Mouse (Mus musculus) embryo, embryonic 10 days (tissue): ENCODE results near the gene Shbg.
A peak's percentile ranks its signal among the peaks of the same experiment; 100 is the strongest.
"Not testable (repeated sequence)": the region's sequence is repeated elsewhere in the genome, so short reads cannot be mapped to it uniquely, and the experiment has no call there.

ENCODE experiments used
- DNase-seq: peaks from one replicate; pipeline ENCODE4 v3.0.0-alpha.2; 2015; ENCODE audit warnings: low spot score

The Shbg gene

DNA sequence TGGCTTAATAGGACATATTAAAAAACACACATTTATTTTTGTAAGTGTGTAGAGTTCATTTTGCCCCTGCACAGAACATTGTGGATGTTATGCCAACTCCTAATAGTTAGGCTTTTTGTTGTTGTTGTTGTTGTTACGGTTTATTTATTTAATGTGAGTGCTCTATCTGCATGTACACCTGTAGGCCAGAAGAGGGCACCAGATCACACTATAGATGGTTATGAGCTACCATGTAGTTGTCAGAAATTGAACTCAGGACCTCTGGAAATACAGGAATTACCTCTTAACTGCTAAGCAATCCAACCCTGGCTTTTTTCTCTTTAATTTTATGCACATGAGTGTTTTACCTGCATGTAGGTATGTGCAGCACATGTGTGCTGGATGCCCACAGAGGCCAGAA is 12.1 kb upstream of the Shbg start:
- peak; percentile 45 for DNase-seq

DNA sequence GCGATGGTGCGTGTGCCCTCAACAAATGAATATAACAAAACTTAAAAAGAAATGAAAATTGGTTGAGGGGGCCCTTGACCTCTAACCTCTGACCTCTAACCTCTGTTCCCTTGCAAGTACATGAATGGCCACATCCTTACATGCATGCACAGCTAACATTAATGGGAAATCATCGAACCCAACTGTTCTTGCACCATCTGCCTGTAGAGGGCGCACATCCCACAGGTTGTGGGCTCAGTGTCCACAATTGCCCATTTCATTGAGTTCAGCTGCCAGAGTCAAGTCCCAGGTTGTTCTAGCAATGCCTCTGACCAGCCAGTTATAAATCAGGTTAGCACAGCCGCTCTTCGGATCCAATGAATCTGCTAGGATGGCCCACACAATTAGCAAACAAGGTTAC is 10.6 kb upstream of the Shbg start:
- DNase-seq: peak; percentile 94

DNA sequence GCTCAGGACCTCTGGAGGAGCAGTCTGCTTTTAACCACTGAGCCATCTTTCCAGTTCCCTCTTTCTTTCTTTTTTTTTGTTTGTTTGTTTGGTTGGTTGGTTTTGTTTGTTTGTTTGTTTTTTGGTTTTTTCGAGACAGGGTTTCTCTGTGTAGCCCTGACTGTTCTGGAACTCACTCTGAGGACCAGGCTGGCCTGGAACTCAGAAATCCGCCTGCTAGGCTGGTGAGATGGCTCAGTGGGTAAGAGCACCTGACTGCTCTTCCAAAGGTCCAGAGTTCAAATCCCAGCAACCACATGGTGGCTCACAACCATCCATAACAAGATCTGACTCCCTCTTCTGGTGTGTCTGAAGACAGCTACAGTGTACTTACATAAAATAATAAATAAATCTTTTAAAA is 6.6 kb upstream of the Shbg start:
- DNase-seq: not testable (repeated sequence)

DNA sequence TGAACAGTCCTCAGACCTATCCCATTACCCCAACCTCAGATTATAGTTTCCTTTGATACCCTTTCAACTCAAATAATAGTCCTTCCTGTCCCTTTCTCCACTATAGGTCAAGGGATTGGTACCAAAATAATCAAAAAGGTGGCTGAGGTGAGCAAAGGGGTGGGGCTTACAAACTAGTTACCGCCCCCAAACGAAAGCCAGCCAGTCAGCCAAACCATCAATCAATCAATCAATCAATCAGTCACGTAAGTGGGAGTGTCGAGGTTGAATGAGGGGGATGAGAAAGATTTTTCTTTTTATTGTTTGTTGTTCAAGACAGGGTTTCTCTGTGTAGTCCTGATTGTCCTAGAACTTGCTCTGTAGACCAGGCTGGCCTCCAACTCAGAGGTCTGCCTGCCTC is 5.3 kb upstream of the Shbg start:
- DNase-seq: no peak

DNA sequence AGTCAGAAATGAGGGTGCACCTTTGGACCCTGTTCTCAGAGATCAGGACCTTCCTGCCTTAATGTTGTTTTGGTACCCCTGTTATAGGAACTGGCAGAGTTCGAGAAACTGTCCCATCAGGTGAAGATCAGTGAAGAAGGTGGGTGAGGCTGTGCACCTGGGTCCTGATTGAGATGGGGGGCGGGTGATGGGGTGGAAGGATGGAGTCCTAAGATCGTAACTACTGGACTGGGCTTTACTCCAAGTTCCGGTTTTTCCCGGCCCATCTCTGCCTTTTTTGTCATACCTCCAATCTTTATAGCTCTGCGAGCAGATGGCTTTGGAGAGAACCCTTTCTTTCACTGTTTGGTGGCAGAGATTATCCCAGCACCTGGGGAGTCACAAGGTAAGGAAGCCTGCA is 4.7 kb upstream of the Shbg start:
- DNase-seq: no peak

DNA sequence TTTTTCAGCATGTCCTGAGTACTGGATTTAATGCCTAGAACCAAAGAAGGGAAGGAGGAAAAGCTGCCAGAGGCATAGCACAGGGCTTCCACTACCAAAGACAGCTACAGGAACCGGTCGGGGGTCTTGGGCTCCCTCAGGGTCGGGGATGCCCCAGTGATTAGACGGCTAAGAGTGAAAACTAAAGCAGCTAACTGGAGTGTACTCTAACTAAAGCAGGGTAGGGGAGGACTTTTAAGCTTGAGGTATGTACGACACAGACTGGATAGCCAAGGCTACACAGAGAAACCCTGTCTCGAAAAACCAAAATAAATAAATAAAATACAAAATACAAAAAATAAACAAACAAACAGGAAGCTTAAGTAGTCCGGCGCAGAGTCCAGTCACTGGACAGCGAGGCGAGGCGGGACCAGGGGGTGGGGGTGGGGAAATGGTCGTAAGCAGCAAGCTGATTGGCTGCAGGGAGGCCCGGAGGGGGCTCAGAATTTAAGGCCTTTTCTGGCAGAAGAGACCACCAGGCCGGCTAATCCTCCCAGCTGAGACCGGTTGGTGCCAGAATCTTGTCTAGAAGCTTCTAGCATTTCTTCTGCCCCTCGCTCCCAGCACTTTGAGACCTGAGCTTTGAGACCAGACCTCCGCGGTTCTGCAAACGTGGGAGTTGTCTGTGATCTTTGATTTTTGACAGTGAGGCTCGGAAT is 4.0 kb upstream of the Shbg start, which contains the start of gene Sat2:
Gene Sat2, plus strand, starts transcription at position 454 of the 698 bp plus-strand sequence.
- peak; percentile 81 for DNase-seq

DNA sequence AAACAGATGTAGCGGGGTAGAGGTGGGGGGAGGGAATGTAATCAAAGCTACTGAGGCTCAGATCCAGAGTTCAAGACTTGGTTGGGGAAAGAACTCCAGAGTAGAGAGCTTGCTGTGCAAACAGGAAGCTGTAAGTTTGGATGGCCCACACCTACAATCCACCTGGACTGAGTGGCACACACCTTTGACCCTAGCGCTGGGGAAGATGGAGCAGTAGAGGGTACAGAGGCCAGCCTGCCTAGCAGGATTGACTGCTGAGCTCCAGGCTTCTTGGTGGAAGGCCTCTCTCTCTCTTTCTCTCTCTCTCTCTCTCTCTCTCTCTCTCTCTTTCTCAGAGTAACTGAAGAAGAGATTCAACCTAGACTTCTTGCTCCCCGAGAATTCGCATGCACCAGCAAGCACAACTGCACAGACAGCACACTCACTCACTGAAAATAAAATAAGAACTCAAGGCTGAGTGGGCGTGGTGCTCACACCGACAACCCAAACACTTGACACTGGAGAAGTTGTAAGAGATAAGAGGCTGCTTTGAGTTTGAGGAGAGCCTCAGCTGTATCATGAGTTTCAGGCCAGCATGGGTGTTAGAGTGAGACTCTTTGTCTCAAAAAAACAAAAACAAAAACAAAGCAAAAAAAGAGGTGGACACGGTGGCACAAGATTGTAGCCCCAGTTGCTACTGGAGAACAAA is 2.8 kb upstream of the Shbg start:
- no peak for DNase-seq

DNA sequence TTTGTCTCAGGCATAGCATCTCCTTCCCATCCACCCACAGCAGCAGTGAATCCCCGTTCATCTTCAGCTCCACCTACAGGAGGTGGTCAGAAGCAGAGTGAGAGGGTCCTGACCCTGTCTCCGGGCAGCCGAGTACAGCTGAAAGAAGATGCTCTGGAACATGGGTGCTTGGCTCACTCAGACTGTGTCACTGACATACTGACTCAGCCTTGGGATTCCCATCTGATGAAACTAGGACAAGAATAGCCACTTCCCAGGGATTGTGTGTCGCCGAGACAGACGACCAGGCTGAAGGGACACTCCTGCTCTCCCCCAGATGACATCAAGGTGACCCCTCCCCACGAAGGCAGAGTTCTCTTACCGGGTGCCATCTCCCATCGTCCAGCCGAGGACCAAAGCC is 924 bp downstream of the Shbg start:
- DNase-seq: no peak

DNA sequence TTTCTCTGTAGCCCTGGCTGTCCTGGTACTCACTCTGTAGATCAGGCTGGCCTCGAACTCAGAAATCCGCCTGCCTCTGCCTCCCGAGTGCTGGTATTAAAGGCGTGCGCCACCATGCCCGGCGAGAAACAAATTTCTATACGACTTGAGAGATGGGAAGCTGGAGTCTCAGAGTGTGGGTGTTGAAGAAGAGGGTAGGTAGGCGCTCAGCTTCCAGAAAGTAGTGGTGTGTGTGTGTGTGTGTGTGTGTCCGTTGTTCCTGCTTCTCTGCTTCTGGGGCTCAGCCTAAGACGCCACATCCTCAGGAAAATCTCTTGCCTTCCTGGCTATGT is 3.5 kb downstream of the Shbg start:
- not testable (repeated sequence) for DNase-seq

DNA sequence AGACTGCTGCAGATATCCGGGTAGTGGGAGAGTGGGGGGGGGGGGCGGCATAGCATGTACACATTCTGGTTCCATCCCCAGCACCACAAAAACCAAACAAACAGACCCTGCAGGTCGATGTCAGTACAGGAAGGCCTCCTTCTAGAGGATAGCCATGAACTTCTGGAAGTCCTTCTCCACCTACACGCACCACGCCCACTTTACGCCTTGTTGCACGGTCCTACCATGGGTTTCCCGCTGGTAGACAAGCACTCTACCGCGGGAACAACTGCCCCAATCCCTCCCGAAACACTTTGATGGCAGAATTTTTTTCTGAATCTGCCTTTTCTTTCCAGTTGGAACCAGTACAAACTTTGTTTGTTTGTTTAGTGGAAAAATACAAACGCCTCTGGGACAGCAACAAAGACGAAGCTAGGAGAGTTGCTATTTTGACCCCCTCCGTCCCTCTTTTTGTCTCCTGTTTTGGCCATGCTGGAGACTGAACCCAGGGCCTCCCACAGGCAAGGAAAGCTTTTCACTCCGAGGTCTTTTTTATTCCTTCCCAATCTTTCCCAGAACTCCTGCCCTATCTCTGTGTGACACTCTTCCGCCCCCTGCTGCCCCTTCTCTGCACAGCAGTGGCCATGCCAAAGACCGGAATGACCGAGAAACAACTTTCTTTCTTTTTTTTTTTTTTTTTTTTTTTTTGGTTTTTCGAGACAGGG is 4.0 kb downstream of the Shbg start:
- peak; percentile 90 for DNase-seq

DNA sequence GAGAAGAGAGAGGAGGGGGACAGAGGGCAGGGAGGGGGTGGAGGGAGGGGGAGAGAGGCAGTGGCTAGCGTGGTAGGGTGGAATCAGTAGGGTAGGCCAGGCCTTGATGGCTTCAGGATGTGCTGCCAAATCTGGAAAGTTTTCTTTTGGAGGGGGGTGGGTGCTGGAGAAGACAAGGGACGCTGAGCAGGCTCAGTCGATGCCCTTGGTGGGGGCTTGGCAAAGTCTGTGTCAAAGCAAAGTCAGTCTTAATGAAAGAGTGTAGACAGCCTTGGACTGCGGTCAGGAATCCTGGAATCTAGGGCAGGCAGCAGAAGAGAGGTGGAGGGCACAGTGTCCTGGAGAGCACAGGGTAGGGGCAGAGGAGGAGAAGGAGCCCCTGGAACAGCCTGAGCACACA is 6.8 kb downstream of the Shbg start:
- no peak for DNase-seq

DNA sequence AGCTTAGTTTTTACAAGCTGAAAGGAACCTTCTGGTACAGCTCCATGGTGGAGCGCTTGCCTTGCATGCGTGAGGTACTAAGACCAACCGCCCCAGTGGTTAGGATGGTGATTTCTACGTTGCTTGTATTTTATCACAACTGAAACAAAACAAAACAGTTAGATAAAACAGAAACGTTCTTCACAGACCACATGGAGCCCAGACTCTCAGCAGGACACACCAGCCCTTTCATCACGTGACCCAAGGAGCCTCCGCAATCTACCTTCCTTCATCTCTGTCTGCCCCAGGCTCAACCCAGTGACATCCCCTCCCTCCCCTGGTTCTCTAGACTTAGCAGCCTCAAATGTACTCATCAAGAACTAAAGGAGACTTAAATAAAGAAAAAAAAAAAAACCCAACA is 8.3 kb downstream of the Shbg start:
- DNase-seq: no peak

DNA sequence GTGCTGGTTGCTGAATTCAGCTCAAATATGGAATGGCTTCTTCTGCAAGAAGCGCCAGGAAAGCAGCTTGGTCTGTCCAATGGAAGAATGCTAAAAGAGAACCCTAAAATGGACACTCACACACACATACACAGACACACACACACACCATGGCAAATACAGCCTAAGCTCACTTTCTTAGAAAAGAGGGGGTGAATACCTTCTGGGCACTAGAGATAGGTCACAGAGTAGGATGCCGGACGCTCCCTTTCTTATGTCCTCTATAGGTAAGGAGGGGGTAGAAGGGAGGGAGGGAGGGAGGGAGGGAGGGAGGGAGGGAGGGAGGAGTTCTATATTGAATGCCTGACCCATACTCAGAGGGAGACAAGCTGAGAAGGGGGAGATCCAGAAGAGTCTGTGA is 9.2 kb downstream of the Shbg start:
- DNase-seq: no peak

DNA sequence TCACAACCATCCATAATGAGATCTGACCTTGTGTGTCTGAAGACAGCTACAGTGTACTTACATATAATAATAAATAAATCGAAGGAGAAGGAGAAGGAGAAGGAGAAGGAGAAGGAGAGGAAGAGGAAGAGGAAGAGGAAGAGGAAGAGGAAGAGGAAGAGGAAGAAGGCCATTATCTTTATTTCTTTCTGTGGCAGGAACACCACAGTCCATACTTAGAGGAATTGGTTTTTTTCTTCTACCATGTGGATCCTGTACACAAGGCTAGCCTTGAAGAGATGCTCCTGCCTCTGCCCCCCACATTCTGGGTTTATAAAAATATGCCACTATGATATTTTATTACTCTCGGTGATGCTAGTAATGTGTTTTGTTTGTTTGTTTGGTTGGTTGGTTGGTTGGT is 10.9 kb downstream of the Shbg start:
- DNase-seq: no peak

DNA sequence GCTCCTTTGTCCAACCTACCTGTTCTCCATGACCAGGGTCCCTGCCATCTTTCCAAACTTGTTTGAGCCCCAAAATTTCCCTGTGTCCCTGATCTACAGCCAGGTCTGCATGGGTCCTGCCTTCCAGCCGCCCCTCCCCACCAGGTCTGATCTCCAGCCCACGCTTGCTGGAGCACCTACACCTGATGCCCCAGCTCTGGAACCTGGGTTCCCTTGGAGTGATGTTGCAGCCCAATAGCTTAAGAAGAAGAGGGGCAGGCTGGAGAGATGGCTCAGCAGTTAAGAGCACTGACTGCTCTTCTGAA is 11.3 kb downstream of the Shbg start:
- DNase-seq: no peak

DNA sequence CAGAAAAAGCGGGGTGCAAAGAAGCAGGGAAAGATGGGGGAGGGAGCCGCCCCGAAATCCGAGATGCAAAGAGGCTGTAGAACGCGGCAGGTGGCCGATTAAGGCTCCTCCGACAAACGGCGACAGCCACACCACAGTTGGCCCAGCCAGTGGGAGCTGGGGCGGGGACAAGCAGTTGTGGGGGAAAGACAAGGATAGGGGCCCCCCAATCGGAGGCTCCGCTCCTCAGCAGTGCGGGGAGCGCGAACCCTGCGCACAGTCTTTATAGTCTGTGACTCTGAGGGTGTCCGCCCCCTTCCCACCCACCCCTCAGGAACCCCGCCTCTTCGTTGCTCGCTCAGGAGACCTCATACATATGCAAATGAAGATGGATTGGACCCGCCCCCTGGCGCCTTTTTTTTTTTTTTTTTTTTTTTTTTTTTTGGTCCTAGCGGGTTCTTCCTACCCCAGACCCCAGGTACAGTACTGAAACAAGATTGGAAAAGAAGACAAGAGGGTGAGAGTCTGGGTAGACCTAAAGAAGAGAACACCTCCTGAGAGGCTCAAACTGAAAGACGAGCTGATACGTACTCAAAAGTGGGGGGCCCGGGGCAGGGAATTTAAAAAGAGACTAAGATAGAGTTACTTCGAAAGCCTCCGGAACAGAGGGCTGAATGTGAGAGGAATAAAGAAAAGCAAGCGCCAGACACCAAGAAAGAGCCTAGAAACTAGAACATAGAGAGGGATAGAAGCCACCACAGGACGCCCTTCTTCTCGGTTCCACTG is 11.8 kb downstream of the Shbg start, which contains the start of gene Atp1b2:
Gene Atp1b2, minus strand, starts transcription at position 217 of the 765 bp plus-strand sequence.
- DNase-seq: peak; percentile 83

DNA sequence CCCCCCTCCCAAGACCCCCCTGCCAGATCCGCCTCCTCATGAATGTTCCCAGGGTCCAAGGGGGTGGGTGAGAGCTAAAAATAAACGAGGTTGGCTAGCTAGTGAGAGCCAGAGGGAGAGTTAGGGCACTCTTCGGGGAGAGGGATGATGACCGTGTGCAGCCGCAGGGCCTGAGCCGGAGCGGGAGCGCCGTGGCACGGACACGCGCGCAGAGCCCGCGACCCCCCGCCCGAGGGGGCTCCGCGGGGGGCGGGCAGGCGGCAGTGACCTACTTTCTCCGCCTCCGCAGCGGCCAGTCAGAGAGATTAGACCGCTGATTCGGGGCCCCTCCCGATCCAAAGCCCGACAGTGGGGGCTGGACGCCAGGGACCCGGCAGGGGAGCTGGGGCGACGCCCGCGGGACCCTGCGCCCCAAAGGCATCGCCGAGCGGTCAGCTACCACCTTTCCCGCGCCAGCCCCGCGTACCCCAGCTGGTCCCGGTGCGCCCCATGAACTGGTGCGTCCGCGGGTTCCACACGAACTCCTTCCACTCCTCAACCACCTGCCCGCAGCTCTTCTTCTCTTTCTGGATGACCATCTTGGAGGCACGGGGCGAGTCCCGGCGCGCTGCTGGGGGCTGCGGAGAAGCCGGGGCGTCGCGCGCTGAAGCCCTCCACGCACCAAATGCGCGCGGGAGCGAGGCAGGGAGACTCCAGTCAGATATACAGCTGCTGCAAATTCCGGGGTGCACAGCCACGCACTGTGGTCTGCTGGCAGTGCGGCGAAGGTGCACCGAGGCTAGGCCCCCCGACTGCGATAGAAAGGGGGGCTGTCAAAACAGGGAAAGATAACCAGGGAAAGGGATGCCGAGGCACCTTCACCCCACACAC is 12.7 kb downstream of the Shbg start:
- DNase-seq: no peak

DNA sequence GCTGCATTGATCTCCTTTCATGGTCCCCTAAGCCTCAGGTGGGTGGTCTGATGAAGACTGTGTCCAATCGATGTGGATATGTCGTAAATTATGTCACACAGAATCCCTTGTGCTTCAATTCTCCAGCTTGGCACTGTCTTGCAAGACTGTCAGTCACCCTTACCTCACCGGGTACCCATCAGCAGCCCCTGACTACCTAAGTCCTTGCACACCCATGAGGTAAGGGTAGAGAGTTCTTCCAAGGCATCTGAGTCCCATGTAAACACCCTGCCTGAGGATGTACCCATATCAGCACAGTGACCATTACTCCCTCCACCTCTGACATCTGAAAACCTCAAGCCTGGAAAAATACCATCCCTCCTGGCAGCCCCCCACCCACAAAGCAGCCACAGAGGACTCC is 13.4 kb downstream of the Shbg start:
- no peak for DNase-seq

DNA sequence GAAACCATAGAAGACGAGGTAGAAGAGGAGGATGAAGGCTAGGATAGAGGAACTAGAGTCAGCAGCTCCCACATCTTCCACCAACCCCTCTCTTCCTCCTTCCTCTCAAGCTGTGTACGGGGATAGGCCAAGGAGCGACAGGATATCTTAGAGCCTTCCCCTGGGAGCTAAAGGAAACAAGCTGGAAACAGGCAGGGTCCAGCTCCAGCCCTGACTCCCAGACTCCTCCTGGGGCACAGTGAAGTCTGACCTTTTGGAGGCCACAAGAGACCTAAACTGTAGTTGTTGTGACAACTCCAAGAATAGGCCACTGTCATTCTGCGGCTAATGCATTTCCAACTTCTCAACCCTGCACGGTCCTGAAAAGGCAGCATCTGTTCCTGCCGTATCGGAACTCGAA is 14.2 kb downstream of the Shbg start:
- no peak for DNase-seq

DNA sequence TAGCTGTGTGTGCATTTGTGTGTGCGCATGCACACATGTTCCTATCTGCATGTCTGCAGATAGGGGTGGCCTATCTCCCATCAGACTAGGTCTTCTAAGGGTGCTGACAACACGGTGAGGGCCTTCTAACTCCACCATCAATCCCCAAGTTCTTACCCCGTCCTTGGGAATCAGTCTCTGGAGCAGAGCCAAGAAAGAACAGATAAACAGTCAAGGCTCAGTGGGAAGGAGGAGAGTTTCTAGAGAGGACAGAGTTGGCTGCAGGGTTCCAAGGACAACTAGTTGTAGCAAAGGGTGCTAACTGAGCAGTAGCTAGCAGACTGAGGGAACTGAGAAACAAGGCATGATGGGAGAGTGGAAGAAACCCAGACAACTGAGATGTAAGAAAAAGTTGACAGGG is 15.9 kb downstream of the Shbg start:
- no peak for DNase-seq

DNA sequence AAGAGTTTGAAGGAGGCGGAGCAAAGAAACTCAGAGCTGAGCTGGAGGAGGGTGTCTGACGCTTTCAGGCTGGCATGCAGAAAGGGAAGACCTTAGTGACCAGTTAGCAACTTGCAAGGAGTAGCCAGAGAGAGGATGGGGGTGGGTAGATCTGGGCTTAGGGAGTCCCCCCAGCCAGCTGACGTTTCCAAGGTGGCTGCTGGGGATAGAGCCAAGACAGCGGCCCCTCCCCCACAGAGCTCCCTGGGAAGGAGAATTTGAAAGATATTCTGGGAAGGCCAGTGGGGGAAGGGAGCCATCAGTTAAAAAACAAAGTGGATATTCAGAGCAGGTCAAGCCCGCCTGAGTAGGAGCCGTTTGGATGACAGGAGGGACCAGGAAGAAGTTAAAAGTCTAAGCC is 17.6 kb downstream of the Shbg start:
- DNase-seq: peak; percentile 77

DNA sequence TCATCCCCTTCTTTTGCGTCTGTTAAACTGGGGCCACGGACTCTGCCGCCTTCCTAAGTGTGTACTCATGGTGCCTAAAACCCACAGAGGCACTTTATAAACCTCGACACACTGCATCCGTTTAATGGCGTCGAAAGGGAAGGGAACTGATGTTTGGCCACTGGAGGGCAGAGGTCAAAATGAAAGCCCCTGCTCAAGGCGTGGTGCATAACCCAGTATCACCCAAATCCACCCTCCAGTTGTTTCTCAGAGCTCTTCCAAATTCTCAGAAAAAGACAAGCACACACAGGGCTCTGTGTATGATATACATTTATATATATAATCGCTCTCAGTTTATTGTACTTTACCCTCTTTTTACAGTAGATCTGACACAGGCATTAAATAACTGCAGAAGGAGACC is 18.3 kb downstream of the Shbg start:
- peak; percentile 46 for DNase-seq
